Mouse (Mus musculus) MEL (cell line): ENCODE results near the gene Tmem104.

Experiments
- E2F4 ChIP-seq: IDR thresholded peaks from 2 replicates; pipeline ENCODE4 v1.6.1; 2011; ENCODE audit warnings: low read depth, low read length, improper control_type of control experiment, borderline replicate concordance
- MAFK ChIP-seq: IDR thresholded peaks from 2 replicates; pipeline ENCODE4 v1.6.1; 2011; ENCODE audit warnings: low read depth, mild to moderate bottlenecking, low read length, improper control_type of control experiment, borderline replicate concordance

GRCm38 (mm10) chr11:115212116-115212515 is 24.8 kb downstream of the Tmem104 start:
- TF ChIP-seq MAFK (no peak), E2F4 (no peak)
